Mouse (Mus musculus) spleen, adult 2 months (tissue): ENCODE data around the gene Adgra3.

ENCODE experiments used
- CTCF ChIP-seq: fragments of 200-500 bp; IDR thresholded peaks from 2 replicates; pipeline ENCODE4 v1.5.1; 2011; ENCODE audit warnings: mild to moderate bottlenecking, inconsistent platforms; ENCODE audit not compliant: insufficient read depth, insufficient read length, insufficient replicate concordance; ENCODE audit errors: extremely low read depth
- POLR2A ChIP-seq: fragments of 200-500 bp; IDR thresholded peaks from 2 replicates; pipeline ENCODE4 v1.6.1; 2011; ENCODE audit warnings: low read depth, low read length, inconsistent platforms

DNA sequence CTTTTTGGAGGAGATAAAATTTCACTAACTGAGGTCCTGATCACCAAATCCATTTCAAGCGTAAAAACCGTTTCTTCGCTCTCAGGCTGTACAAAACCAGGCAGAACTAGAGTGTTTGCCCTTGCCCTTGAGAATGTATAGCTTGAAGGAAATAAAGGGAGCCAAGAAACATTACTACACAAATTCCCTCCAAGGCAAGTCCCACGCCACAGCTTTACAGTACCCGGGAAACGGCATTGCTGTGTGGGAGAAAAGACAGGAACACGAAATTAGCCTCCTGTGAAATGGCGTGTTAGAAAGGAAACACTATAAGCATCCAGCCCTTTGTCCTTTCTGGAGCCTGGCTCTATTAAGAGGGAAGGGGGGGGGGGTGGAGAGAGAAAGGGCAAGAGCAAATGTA lies 21.1 kb downstream of the Adgra3 start:
- TF ChIP-seq POLR2A (no peak), CTCF (no peak)
